Mouse (Mus musculus): ENCODE measurements around the gene Plekhj1.
"Not testable (repeated sequence)": the region's sequence is repeated elsewhere in the genome, so short reads cannot be mapped to it uniquely, and the experiment has no call there.

Gene Plekhj1
- long read RNA-seq, experiment 1, transcript Plekhj1-201 (6 exons, 1,260 nt): major isoform, 65 of 95 reads
- long read RNA-seq, experiment 1, transcript Plekhj1-206 (5 exons, 1,261 nt): minor isoform, 8 of 95 reads
- long read RNA-seq, experiment 1, partial matches to known transcripts: 12 of 95 reads
- long read RNA-seq, experiment 1, other reads (novel, unspliced or antisense): 9 of 95 reads
- long read RNA-seq, experiment 2, transcript Plekhj1-206 (5 exons, 1,261 nt): minor isoform, 8 of 113 reads
- long read RNA-seq, experiment 2, transcript Plekhj1-201 (6 exons, 1,260 nt): major isoform, 79 of 113 reads
- long read RNA-seq, experiment 2, partial matches to known transcripts: 10 of 113 reads
- long read RNA-seq, experiment 2, other reads (novel, unspliced or antisense): 11 of 113 reads

DNA sequence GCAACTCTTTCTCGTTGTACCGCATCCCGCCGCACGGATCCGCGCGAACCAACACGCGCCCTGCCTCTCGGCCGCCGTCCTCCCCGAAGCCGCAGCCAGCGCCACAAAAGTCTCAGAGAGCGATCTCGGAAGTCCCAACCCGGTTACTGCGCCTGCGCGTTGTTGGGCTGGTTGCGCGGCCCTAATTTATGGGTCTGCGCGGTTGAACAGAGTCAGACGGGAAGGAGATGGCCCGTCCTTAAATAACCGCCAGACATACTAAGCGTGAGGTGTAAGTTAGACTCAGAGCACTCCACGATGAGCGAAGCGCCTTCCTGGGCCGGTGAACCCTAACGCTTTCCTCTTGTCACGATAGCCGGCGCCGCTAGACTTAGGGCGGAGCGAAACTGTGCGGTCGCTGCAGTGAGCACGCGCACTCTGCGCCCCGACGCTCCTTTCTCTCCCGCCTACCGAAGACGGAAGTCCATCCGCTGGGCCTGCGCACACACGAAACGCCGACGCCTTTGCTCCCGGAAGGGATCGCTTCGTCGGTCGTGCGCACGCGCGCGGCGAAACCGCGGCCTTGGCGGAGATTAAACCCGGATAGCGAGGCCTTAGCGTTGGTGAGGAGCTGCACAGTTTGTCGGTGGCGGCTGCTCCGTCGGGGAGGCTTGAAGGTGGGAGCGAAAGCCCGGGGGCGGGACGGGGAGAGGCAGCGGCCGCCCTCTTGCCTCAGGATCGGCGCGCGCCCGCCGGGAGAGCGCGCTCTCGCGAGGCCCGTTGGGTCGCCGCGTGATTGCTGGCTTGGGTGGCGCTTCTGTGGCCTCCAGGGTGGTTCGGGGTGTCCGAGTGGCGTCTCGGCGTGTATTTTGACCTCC, at the start of gene Plekhj1, which contains the start of gene Sf3a2:
TSS of gene Plekhj1 (minus strand) at position 477 of the 857 bp plus-strand sequence.
TSS of gene Sf3a2 (plus strand) at position 49 of the 857 bp plus-strand sequence.
- intact Hi-C loops (cut with DNase I): loop anchor here (2.0 kb wide), 1 partner anchor 44 kb away; the partner anchor contains the start of gene Dot1l

DNA sequence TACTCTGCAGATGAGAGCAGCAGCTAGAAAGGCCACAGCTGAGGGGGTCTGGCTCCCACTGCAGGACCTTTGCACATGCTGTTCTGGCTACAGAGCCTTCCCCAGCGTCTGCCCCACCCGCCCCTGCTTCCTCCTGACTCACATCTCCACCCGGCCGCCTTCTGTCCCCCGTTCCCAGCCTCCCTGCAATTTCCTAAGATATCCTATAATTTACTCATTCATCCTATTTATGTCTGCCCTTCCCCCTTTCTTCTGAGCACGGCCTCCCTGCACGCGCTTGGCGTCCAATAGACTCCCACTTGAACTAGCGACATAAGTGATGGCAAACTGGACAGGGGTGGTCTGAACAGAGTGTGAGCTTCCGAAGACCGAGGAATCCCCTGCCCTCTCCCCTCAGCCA, 47.3 kb upstream of the Plekhj1 start:
- intact Hi-C loops (cut with DNase I): no loop called here

DNA sequence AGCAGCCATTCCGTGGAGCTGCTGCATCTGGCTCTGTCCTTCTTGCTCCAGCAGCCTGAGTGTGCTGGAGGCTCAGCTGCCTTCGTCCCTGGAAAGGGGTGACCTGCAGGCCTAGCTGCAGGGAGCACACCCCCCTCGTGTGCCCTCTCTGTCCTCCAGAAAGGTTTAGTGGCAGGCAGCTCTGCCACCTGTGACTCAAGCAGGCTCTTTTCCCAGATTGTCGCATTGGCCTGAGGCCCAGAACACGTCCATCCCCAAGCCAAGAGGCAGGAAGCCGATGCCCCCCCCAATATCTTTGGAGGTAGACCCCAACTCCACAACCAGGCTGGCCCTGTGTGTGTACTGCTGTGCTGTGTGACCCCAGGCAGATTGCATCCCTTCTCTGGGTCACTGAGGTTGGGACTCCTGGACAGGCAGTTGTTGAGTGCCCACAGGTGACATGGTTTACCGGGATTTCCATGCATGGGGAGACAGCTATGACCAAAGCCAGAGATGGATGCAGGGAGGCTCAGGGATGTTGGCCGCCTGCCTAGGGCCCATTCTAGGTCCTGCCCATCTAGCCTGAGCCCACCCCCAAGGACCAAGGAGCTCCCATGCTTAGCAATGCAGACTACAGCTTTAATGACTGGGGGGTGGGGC, 46.7 kb upstream of the Plekhj1 start:
- intact Hi-C loops (cut with DNase I): no loop called here

DNA sequence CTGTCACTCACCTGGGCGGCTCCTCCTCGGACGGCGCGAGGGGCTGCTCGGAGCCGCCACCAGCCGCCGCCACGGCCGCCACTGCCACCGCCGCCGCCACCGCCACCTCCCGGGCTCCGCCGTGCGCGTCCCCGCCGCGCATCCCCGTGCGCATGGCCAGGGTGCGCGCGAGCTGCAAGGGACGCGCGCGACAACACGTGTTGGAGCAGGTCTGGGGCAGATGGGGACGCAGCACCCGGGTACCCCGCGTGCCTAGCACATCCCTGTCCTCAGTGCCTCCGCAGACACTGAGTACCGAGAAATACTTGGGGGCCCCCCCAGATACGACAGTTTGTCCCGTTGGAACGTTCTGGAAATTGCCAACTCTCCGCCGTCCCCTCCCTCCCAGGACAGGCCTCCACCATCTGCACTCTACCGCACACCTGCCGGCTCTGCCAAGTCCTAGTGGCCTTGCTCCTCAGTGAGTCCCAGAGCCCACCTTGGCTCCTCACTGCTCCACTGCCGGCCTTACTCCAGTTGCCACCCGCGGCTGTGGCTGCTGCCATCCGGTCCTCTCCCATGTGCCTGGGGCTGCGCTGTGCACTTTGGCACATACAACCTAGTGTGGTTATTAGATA, 45.6 kb upstream of the Plekhj1 start, which contains the start of gene Lingo3:
TSS of gene Lingo3 (minus strand) at position 109 of the 617 bp plus-strand sequence.
- intact Hi-C loops (cut with DNase I): no loop called here

DNA sequence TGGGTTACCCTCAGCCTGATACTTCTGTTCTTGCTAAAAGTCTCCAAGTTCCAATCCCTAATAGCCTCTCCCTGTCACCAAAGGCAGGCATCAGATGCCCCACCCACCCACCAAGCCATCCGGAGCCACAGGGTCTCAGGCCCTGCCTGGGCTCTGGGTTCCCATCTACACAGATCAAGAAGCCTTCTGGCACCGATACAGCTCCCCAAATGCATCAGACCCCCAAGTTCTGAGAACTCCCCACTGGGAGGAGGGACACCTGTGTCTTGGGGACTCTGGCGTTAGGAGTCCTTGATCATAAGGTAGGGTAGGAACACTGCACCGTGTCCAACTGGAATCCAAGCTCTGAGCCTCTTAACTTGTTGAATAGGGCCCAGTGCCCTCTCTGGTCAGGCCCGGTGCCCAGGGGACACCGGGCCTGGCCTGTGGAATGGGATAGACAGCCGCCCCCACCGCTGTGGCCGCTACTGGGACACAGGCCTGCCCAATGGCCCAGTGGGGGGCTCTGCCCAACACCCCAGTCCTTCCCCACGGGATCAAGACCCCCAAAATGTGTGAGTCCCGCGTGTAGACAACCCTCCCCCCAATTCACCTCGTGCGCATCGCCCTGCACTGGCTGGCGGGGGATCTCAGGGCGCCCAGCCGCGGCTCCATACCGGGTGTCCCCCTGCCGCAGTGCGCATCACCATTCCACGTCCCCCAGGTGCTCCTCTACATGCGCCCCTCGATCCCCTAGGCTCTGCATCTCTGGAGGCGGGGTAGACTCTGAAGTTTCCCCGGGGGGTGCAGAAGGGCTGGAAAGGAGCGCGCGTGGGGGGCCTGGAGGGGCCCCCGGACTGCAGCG, 44.9 kb upstream of the Plekhj1 start:
- intact Hi-C loops (cut with DNase I): no loop called here

DNA sequence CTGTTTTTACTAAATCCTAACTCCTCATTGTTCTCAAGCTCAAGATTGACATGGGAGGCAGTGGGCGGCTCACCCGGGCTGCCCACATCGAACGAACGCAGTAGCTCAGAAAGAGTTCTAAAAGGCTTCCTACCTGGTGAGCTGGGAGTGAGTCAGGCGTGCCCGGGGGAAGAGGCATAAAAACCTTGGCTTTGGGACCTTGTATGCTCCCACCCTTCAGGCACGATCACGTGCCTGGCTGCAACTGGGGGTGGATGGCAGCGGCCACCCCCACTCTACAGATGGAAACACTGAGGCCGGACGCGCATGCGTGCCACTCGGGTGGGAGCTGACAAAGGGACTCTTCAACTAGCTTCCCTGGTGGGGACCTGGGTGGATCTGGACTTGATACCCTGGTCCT, 43.9 kb upstream of the Plekhj1 start:
- intact Hi-C loops (cut with DNase I): no loop called here

DNA sequence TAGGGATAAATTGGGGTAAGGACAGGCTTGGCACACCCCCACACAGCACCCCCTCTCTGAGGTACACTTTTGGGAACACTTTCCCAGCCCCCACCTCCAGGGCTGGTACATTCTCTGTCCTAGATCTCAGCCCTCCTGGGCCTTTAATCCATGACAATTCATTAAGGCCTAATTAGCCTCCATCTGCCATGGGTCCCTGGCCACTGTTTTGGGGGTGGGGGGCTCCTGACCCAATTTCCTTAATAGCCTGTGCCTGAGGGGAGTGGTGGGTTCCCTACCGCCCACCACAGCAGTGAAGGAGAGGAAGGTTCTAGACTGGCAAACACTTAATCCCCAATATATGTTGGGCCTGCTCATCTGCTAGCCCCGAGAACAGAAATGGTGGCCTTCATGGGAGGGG, 43.3 kb upstream of the Plekhj1 start:
- intact Hi-C loops (cut with DNase I): no loop called here

DNA sequence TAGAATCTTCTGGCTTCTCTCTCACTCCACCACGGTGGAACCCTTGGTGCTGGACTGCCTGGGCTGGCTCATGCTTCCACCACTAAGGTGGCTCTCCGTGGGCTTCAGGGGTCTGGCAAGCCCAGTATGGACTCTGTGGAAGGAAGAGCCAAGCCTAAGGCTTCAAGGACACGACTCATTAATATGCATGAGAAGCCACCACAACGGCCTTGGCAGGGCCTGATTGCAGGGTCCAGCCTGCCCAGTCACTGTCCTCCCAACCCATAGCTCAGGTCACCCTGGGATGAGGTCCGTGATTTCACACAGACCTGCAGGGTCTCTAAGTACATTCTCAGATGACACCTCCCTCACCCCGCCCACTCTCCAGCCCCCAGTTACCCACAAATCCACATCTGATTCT, 41.4 kb upstream of the Plekhj1 start:
- intact Hi-C loops (cut with DNase I): no loop called here

DNA sequence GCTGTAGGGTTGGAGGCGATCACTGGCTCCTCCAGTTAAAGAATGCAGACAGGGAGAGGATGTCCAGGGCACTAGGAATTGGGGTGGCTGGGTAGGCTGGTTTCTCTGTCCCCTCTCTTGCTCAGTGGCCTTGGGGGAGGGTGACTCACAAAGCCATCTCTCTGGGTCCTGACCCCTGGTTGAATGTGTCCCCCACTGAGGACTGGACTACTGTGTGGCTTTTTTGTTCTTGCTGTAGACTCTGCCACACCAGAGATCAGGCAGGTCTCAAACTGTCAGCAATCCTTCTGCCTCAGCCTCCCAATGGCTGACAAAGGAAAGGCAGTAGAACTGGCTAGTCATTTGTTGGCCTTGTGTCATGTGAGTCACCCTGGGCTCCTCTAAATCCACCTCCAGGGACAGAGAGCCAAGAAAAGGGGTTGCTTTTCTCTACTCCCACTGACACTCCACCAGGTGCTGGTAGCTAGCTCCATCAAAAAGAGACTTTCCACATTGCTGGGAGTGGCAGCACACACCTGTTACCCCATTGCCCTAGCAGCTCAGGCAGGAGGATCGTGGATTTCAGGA, 40.0 kb upstream of the Plekhj1 start:
- intact Hi-C loops (cut with DNase I): no loop called here

DNA sequence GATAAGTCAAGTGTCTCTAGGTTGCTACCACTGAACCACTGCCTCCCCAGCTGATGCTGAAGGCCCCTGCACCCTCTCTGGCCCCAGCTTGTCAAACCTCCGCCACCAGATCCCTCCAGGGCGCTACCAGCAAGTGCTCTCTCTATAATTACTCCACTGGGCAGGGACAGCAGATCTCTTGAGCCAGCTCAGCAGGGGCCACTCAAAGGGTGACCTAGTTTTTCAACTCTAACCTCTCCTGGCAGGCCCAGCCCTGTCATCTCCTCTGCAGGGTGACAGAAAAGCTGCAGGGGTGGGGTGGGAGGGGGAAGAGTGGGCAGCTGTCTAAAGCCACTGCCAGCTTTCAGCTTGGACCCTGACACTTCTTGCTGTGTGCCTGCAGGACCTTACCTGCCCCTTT, 39.4 kb upstream of the Plekhj1 start:
- intact Hi-C loops (cut with DNase I): no loop called here

DNA sequence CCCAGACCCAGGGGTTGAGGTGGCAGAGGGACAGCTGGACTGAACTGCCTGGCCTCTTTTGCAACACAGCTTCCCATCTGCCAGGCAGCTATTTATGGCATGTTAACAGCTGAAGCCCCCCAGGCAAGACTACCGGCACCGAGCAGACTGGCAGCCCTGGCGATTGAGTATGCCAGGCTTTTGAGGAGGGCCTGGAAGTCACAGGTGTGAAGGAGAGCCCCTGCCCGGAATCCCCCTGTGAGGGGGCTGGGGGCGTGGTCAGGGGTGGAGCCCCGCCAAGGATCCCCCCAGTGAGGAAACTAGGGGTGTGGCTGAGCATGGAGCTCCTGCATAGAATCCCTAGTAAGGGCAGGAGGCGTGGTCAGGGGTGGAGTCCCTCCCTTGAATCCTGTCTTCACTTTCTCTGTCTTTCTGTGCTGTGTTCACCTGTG, 38.5 kb upstream of the Plekhj1 start:
- intact Hi-C loops (cut with DNase I): no loop called here

DNA sequence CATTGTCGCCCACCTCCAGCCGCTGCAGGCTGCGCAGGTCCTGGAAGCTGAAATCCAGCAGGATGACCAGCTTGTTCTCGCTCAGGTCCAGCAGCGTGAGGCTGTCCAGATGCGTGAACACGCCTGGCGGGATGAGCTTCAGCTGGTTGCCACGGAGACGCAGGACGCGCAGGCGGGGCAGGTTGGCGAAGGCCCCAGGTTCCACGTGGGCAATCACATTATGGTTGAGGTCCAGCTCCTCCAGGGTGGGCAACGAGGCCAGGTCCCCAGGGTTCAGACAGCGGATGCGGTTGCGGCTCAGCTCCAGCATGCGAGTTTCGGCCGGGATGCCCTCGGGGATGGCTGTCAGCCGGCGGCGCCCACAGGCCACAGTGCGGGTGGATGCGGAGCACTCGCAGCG, 37.2 kb upstream of the Plekhj1 start:
- intact Hi-C loops (cut with DNase I): no loop called here

DNA sequence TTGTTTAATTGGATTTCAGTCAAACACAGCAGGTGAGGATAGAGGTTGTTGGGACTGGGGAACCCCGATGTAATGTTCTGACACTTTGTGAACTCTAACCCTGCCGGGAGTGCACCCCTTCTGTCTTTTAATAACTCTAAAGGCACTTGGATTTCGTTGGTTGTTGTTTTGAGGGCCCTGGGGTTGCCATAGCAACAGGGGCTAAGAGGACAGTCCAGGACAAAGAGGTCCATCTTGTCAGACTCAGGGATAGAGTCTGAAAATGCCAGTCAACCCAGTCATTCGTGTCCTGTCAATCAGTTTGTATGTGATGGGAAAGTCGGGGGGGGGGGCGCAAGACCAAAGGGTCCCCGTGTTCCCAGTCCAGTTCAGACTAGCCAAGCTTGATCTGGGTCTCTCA, 34.4 kb upstream of the Plekhj1 start:
- intact Hi-C loops (cut with DNase I): no loop called here

DNA sequence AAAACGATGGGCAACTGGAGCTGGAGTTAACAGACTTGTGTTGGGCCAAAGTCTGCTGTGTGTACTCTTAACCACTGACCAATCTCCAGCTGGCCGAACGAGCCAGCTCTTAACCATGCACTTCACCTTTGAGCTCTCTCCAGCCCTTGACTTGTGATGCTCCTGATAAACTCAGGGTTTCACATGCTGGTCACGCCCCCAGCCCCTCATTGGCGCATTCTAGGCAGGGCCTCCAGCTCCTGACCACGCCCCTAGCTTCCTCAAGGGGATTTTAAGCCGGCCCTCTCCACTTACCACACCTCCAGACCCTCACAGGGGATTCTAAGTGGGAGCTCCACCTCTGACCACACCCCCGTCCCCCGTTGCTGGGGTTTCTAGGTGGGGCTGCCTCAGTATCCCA, 32.7 kb upstream of the Plekhj1 start:
- intact Hi-C loops (cut with DNase I): no loop called here

DNA sequence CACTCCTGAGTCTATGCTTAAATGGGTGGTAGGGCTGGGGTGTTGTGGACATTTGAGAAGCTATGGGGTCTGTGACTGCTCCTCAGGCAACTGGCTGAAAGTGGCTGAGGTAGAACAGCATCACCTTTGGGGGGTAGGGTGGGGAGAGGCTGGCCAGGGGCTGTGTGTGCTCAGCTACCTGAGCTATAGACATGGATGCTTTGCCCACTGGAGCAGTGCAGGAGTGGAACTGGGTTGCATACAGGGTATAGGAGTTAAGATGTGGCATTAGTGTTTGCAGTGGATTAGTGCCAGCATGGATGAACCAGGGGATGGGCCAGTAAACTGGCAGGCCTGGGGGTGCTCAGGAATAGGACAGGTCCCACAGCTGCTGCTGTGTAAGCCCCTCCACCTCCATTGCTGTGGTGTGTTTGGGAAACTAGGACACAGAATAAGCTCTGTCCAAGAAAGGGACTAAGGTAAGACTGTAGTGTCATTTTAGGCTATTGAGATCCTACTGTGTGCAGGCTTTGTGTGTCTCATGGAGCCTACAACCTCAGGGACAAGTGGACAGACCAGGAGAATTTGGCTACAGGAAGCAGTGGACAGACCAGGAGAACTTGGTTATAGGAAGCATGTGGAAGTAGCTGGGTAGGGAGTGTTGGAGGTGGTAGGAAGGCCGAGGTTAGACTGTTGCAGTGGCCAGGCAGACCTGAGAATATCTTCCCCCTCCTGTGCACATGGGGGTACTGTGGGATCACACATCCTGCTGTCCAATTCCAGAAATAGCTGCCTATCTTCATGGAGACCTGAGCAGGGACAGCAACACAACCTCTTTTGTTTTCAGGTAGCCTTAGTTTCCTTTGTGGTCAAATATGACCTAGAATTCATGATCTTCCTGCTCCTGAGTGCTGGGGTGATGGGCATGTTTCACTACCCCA, 31.2 kb upstream of the Plekhj1 start:
- intact Hi-C loops (cut with DNase I): no loop called here

DNA sequence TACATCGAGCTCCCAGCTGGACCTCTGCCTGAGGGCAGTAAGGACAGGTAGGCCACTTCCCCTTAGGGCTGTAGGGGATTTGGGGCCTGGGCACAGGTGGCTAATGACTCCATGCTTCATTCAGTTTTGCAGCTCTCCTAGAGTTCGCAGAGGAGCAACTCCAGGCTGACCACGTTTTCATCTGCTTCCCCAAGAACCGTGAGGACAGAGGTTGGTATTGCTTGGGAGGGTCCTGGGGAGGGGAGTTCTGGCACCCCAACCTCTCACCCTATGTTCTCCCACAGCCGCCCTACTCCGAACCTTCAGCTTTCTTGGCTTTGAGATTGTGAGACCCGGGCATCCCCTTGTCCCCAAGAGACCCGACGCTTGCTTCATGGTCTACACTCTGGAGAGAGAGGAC, 30.2 kb upstream of the Plekhj1 start:
- intact Hi-C loops (cut with DNase I): not testable (repeated sequence)

DNA sequence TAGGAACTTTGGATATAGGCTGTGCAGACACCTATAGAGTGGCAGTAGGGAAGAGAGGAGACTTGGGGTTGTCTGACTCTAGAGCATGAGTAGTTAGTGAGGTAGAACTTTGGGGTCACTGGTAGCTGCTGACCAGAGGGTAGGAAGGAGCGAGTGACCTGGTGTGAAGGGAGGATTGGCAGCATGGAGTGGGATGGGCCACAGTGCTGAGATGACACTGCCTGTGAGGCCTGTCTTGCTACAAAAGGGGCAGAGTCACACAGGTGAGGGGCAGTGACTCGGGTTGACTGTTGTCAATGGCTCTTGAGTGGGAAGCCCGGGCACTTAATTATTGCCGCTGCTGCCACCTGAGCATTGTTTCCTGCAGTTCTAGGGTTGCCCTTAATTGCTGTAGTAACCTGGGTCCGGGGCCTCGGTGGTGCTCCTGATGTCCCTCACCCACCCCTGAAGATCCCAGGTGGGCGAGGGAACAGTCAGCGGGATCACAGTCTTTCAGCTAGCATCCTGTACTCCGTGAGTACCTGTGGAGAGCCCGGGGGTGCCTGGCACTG, 29.5 kb upstream of the Plekhj1 start:
- intact Hi-C loops (cut with DNase I): no loop called here

DNA sequence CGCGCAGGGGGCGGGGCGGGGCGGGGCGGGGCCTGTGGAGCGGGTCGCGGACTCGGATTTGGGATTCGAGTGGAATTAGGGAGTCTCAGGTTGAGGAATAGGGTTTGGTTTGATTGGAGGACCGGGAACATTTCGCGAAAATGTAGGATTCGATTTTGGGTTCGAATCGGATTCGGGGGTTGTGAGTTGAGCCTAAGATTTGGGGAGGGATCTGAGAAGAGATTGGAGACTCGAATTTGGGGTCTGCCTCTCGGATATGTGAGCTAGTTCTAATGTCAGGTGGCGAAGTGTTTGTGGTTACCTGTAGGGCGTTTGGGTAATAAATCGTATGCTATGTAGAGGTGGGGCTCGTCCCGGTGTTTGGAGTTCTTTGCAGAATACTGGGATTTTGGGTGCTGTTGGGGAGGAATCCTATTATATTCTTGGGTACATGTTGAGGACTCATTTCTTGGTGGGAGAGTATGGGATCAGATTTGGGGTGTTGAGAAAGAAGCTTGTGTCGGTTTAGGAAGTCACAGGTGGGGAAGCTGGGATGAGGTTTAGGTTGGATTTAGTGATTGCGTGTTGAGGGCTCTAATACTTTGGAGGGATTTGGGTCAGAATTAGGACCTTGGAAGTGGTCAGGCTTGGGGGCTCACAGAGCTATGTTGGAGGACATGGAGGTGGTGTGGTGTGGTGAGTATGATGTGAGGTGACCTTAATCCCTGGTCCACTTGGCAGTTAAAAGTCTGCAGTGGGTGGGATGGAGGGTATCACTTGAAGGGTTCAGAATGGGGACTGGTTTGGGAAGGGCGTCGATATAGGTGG, 28.8 kb upstream of the Plekhj1 start:
- intact Hi-C loops (cut with DNase I): no loop called here
